Mouse (Mus musculus) left cerebral cortex, adult 9 months (tissue): ENCODE data around the gene Atp5e.

Experiments used
- DNase-seq, 2 experiments: peaks; one replicate each; pipeline ENCODE4 v3.0.0; 2022; ENCODE audit warnings: low spot score in 2 of 2

The Atp5e gene

GRCm38 (mm10) chr2:174446905-174447304, 17.0 kb downstream of the Atp5e start:
- DNase-seq, result no peak

- no peak for DNase-seq
These were observed 17.4 kb downstream of the Atp5e start for GRCm38 (mm10) chr2:174446492-174446891.

DNA sequence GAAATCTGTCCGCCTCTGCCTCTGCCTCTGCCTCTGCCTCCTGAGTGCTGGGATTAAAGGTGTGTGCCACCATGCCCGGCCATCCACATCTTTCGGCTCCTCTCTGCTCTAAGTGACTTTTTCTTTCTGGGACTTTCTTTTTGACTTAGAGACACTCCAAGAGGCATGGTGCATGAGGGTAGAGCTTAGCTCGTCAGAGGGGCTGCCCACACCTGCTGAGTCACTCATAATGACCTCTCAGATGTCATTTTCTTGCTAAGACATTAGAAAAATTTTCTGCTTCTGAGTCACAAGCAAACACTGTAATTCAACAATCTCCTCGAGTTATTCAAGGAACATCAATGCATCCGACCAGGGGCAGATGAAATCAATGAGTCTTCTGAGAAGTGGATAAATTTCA, 18.9 kb downstream of the Atp5e start:
- DNase-seq, result no peak

DNA sequence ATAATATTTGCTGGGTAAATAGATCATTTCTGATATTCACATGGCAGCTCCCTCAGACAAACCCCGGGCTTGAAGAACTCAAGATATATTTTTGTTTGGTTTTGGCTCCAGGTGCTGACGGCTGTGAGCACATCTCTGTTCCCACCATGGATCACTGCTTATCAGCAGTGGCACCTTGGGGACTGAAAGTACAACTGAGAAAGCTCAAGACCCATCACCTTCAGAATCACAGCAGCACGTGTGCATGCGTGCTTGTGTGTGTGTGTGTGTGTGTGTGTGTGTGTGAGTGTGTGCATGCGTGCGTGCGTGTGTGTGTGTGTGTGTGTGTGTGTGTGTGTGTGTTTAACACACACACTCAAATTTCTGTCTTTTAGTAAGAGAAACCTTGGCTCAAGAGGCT, 19.5 kb downstream of the Atp5e start:
- no peak for DNase-seq

GRCm38 (mm10) chr2:174443046-174443445, 20.9 kb downstream of the Atp5e start:
- no peak for DNase-seq

DNA sequence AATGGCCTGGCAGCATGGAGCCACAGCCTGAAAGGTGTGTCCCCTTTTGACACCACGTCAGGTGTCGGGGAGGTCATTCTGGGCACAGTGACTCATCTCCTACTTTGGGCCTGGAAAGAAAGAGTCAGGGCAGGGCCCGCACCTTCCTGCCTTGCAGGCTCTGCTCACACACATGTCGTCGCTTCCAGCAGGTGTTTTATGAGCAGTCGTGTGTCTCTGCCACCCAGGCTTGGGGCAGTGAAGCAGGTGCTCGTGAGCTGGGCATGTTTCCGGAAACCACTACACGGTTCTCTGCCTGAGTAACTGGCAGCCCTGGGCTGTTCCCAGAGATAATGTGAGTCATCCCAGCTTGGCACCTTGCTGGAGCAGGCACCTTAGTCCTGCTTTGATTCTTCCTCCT, 21.4 kb downstream of the Atp5e start:
- no peak for DNase-seq

DNA sequence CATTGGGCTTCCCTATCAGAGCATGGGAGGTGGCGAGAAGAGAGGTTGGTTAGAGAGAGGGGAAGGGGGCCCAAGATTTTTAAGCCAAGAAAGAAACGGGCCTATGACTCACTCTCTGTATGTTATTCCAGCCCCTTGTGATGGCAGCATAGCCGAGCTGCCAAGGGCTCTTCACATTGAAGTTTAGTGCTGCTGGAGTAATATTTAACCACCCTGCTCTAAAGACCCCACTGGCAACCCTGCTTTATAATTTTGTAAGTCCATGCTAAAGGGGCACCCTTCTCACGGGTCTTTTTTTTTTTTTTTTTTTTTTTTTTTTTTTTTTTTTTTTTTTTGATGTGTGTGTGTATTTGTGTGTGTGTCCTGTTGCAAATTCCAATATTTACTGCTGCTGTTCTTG, 22.0 kb downstream of the Atp5e start:
- DNase-seq, result no peak

- no peak for DNase-seq
These were observed 23.9 kb downstream of the Atp5e start for GRCm38 (mm10) chr2:174439961-174440360.

GRCm38 (mm10) chr2:174439450-174439838, 24.5 kb downstream of the Atp5e start:
- DNase-seq, result no peak

- DNase-seq, result peak in 1 of 2 experiments; percentile 41
These were observed 25.0 kb downstream of the Atp5e start, which contains the start of gene Ctsz for GRCm38 (mm10) chr2:174438737-174439449. Ctsz (minus strand) TSS chr2:174439039.

DNA sequence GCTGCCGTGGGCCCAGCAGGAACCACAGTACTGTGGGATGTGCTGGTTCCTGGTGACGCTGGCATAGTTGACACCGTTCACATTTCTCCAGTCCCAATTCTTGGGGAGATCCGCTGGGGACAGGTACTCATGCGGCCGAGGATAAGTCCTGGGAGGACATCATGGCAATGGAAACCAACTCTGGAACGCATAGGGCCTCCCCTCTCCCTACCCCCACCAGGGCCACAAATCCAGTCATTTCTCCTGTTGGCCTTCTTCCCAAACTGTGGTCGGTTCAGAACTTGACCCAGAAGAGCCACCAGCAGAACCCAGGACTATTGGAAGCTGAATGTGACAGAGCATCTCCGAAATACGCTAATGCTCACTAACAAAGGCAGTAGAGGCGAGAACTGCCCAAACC, 25.7 kb downstream of the Atp5e start:
- DNase-seq, result no peak

GRCm38 (mm10) chr2:174437697-174437982, 26.3 kb downstream of the Atp5e start:
- DNase-seq, result peak in 1 of 2 experiments; percentile 37

- no peak for DNase-seq
These were observed 26.8 kb downstream of the Atp5e start for GRCm38 (mm10) chr2:174436916-174437696.

- peak in 1 of 2 experiments; percentile 37 for DNase-seq
These were observed 27.7 kb downstream of the Atp5e start for GRCm38 (mm10) chr2:174436076-174436701.

DNA sequence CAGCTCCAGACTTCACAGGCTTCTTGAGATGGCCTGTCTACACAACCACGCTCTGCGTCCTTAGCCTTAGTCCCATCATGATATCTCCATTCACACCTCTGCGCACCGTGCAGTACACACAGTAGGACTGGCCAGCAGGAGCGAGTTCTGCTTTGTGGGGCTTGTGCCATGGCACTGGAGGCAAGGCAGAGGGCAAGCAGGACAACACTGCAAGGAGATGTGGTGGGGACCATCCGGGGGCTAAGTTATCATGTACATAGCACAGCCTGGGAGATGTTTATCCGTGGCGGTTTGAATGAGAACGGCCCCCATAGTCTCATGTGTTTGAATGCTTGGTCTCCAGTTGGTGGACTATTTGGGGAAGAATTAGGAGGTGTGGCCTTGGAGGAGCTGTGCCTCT, 29.0 kb downstream of the Atp5e start:
- DNase-seq, result no peak

DNA sequence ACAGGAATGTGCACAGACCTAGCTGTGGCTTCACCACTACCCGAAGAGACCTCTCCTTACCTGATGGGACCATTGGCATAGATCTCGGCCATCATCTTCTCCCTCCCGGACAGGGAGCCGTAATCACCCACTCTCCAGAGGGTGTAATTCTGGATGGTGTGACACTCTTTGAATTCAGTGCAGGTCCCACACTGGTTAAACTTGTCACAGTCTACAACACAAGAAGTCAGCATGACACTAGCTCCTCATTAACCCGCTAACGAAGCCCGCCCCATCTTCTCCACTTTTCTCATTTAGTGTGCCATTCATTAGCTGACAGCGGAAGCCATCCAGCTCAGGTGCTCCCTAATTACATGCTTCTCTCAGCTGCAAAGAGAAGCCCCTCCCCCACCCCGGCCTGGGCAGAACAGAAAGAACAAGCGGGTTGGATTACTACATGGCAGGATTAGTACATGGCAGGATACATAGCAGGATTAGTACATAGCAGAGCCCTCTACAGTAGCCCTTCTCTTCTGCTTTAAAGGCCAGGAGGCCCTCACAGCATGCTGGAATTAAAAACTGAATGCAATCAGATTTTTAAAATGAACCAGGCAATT, 34.8 kb downstream of the Atp5e start:
- no peak for DNase-seq

DNA sequence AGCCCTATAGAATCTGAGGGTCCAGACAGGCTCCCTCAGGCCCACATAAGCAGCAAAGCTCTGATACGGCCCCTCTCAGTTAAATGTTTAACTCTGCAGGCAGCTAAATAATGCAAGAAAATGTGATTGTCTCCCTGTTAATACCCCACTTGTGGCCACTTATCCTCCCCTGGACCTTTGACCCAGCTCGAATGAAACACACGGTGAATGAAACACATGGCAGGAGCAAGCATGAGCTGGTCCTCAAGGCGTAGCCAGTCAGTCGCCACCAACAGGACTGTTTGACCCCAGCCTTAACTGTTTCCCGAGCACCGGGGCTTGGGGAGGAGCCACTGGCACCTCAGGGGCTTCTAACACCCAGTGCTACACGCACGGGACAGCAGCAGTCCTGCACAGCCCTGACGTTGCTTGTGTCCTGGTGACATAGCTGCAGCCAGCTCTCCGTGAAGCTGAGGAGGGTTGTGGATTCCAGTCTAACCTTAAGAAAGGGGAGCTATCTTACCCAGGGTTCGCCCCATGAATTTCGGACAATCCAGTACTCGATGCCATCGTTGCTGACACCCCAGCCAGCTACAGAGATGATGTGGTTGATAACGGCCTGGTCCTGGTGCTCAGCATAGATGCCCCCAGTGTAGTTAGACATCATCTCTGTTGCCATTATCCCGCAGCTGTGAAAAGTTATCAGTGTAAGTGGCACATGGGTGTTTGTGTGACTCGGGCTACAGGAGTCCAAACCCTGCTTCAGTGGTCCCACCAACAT, 35.6 kb downstream of the Atp5e start:
- DNase-seq, result no peak

GRCm38 (mm10) chr2:174426856-174427255, 37.0 kb downstream of the Atp5e start:
- DNase-seq, result no peak

GRCm38 (mm10) chr2:174424301-174425085, 39.4 kb downstream of the Atp5e start:
- no peak for DNase-seq

DNA sequence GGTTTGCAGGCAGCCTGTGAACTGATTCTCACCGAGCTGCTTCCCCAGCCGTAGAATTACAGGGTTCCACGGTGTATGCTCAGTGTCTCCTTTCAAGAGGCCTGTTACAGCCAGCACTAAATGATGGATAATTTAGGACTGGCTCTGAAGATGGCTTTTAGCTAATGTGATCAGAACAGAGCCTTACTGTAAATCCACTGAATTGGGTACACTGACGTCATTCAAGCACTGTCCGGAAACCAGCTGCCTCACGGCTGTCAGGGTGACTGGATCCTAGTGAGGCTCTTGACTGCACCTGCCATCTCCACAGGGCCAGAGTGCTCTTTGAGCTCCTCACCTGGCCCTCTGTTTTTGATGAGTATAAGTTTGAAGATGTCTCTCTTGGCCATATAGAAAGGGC, 42.8 kb downstream of the Atp5e start:
- no peak for DNase-seq

DNA sequence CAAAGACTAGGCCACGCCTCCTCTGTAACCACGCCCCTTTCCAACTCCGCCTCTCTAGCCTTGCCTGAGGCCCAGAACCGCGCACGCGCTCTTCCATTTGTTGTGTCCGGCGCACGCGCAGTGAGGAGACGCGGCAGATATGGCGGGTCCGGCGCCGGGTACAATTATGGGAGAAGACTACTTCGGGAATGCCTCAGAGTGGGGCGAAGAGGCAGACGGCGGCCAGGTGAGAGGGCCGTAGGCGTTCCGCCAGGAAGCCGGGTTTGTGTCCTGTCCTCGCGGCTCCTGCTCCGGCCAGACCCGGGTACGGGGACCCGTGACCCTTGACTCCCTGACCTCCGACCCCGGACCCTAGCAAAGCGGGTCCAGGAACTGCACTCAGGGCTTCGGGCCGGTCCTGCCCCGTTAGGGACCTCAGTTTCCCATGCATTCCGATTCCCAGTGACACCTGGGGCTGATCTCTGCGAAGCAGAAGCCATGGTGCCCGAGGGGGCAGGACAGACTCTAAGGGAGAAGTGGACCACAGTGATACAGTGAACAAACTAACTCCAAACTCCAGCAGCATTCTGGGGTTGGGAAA, 48.1 kb downstream of the Atp5e start, which contains the start of gene Nelfcd:
Gene Nelfcd (plus strand): TSS at position 74 of the 580 bp plus-strand sequence.
- peak; percentile 83 to 96 for DNase-seq
